Mouse (Mus musculus) neural tube, embryonic 13.5 days (tissue): Measurements from ENCODE around the gene Mlec. TPM values are rescaled to one million over a fixed set of nuclear protein-coding genes. Genes with fewer than 3 reads are reported as not detected.

Experiments used
- ATAC-seq: fragments of 200-750 bp; cut with Nextera tagmentation; 2 replicates; pipeline ENCODE4 v1.8.0; 2017; ENCODE audit warnings: low read depth, mild to moderate bottlenecking, moderate TSS enrichment, moderate library complexity
- H3K27ac ChIP-seq: fragments of 300-500 bp; sonication (generic); replicated peaks from 2 replicates; pipeline ENCODE4 v1.5.1; 2015; ENCODE audit warnings: moderate library complexity, mild to moderate bottlenecking, inconsistent platforms
- H3K27me3 ChIP-seq: fragments of 300-500 bp; sonication (generic); 2 replicates; pipeline ENCODE4 v1.6.1; 2015; ENCODE audit warnings: mild to moderate bottlenecking, inconsistent platforms
- H3K36me3 ChIP-seq: fragments of 300-500 bp; sonication (generic); 2 replicates; pipeline ENCODE4 v1.6.1; 2015; ENCODE audit warnings: mild to moderate bottlenecking, inconsistent platforms
- H3K4me1 ChIP-seq: fragments of 300-500 bp; sonication (generic); replicated peaks from 2 replicates; pipeline ENCODE4 v1.6.1; 2015; ENCODE audit warnings: inconsistent platforms
- H3K4me2 ChIP-seq: fragments of 300-500 bp; sonication (generic); 2 replicates; pipeline ENCODE4 v1.6.1; 2015; ENCODE audit warnings: inconsistent platforms, mild to moderate bottlenecking, moderate library complexity
- H3K4me3 ChIP-seq: fragments of 300-500 bp; sonication (generic); 2 replicates; pipeline ENCODE4 v1.5.1; 2015; ENCODE audit warnings: mild to moderate bottlenecking, inconsistent platforms
- H3K9ac ChIP-seq: fragments of 300-500 bp; sonication (generic); 2 replicates; pipeline ENCODE4 v1.6.1; 2015; ENCODE audit warnings: moderate library complexity, mild to moderate bottlenecking, inconsistent platforms
- H3K9me3 ChIP-seq: fragments of 300-500 bp; sonication (generic); 2 replicates; pipeline ENCODE4 v1.6.1; 2016; ENCODE audit warnings: inconsistent platforms
- WGBS: fragments of 180-500 bp; shearing (Covaris S2); methylation state at CpG from one replicate; pipeline ENCODE4 v1.1.7; 2015; 5-methylcytosine and 5-hydroxymethylcytosine counted together
- polyA plus RNA-seq: library from polyadenylated mRNA; unstranded; fragments of >200 nt; fragmentation: Nextera tagmentation; extraction: Ambion mirVana; gene quantifications from 2 replicates; pipeline ENCODE4 v1.2.1, GENCODE M21; 2015

Mlec gene
- polyA plus RNA-seq, 1 experiment from 2014 or later, result 33.5 TPM

GRCm38 (mm10) chr5:115146747-115147130 lies 11.2 kb downstream of the Mlec start:
- no peaks in the 10 kb centered on the region; the same call in 1 of the 2 replicates for H3K9me3 ChIP-seq
- H3K27me3 ChIP-seq, result no peaks in the 10 kb centered on the region
- H3K36me3 ChIP-seq, result peaks cover 79% of the 10 kb centered on the region
- H3K4me2 ChIP-seq, result no peak overlapping the region
- H3K9ac ChIP-seq, result no peak overlapping the region
- no peak for ATAC-seq
- H3K4me3 ChIP-seq, result no peak overlapping the region
- H3K27ac ChIP-seq, result no peak overlapping the region
- peaks cover 3% of the 10 kb centered on the region; the same call in 1 of the 2 replicates for H3K4me1 ChIP-seq

DNA sequence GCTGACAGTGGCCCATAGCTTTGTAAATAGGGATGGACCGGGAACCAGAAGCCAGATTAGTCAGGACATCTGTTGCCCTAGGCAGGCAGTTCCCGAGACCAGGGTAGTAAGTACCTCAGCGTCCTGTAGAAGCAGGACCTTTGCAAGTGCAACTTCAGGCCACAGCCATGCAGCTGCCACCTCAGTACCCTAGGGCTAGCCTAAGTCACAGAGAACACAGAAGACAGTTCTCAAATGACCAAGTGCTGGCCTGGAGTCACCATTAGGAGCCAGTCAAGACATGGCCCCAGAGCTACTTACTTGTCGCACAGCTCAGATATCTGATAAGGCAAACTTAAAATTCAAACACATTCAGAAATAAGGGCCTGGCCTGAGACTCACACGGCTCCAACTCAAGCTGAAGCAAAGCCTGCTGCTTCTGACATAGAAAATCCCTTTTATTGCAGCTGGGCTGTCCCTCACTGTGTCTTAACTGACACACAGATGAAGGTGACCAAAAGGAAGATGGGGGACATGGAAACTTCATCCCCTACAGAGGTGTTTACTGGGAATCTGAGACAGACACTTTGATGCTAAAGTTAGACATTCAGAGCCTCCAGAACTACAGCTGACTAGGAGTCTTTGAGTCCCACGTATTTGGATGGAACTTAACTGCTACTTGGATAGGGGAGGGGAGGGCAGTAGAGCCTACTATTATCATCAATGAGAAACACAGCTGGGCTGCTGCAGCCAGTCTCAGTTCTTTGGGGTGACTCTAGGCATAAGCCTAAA lies 11.8 kb downstream of the Mlec start:
- Histone ChIP-seq H3K27ac (no peak overlapping the region), H3K4me2 (no peak overlapping the region), H3K36me3 (peaks cover 79% of the 10 kb centered on the region), H3K27me3 (no peaks in the 10 kb centered on the region), H3K9ac (no peak overlapping the region), H3K9me3 (no peaks in the 10 kb centered on the region; the same call in 1 of the 2 replicates), H3K4me3 (no peak overlapping the region), H3K4me1 (no peaks in the 10 kb centered on the region)
- 87% methylated on average over 6 of the region's 6 CpGs for WGBS
- no peak for ATAC-seq

DNA sequence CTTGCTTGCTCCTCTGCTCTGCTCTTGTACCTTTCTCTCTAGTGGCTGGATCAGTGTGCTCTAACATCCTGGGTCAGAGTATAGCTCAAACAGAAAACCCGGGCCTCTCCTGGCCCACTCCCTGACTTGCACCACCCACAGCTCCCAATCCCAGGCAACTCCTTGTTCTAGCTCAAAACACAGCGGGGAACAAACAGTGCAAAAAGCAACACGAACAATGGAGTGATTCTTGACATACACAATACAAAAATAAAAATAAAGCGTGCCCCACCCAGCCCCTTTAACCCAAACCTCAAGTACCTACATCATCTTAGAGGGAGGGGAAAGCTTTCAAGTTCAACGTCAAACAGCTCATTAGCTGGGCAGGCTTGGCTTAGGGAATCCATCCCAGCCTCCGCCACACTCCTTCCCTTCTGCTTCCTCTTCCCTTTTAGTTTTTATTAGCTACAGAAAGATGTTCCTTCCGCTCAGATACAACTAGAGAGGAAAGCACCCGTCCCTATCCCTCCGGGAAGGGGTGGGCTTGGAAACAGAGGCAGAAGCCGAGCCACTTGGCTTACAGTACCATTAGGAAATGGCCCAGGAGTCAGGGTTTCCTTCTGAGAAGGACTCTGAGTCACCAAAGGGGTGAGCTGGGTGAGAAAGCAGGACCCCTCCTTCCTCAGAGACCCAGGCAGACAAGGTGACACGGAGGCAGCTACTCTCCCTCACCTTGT lies 12.6 kb downstream of the Mlec start:
- Histone ChIP-seq H3K27ac (no peak overlapping the region), H3K9me3 (no peaks in the 10 kb centered on the region; the same call in 1 of the 2 replicates), H3K27me3 (no peaks in the 10 kb centered on the region), H3K9ac (no peak overlapping the region), H3K36me3 (peaks cover 72% of the 10 kb centered on the region), H3K4me3 (no peak overlapping the region), H3K4me1 (no peaks in the 10 kb centered on the region), H3K4me2 (no peak overlapping the region)
- 78% methylated on average over 11 of the region's 11 CpGs for WGBS
- no peak for ATAC-seq

- Histone ChIP-seq H3K27me3 (no peaks in the 10 kb centered on the region), H3K9ac (no peak overlapping the region), H3K4me1 (no peaks in the 10 kb centered on the region), H3K4me3 (no peak overlapping the region), H3K9me3 (no peaks in the 10 kb centered on the region; the same call in 1 of the 2 replicates), H3K4me2 (no peak overlapping the region), H3K36me3 (peaks cover 62% of the 10 kb centered on the region), H3K27ac (no peak overlapping the region)
- 79% methylated on average over 6 of the region's 6 CpGs for WGBS
- ATAC-seq, result no peak
Observed at GRCm38 (mm10) chr5:115144471-115144870, 13.5 kb downstream of the Mlec start.

- H3K36me3 ChIP-seq, result peaks cover 54% of the 10 kb centered on the region
Observed at GRCm38 (mm10) chr5:115143552-115143951, 14.4 kb downstream of the Mlec start.

DNA sequence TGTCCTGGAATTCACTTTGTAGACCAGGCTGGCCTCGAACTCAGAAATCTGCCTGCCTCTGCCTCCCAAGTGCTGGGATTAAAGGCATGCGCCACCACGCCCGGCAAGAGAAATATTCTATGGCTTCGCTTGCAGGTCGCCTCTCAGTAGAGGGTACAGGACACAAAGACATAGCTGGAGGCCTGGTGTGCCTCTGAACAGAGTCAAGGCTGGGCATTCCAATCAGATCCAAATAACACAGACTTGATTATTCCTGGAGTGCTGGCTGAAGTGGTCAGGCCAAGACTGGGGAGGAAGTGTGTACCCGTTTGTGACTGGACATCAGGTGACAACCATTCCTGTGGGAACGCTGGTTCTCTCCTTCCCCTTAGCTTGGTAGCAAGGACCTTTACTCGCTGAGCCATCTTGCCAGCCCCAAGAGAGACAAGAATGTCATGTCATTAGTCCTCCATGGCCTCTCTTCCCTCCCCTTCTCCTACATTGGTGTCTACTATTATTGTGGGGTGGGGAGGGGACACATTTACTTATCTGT lies 15.7 kb downstream of the Mlec start:
- Histone ChIP-seq H3K27me3 (no peaks in the 10 kb centered on the region), H3K4me2 (no peak overlapping the region), H3K4me1 (no peaks in the 10 kb centered on the region), H3K27ac (no peak overlapping the region), H3K4me3 (no peak overlapping the region), H3K36me3 (peaks cover 41% of the 10 kb centered on the region), H3K9me3 (no peaks in the 10 kb centered on the region), H3K9ac (no peak overlapping the region)
- WGBS, result 86% methylated on average over 9 of the region's 9 CpGs
- no peak for ATAC-seq

More at GRCm38 (mm10) chr5:115143552-115143951, 14.4 kb downstream of the Mlec start:
- 85% methylated on average over 10 of the region's 10 CpGs for WGBS
- Histone ChIP-seq H3K4me2 (no peak overlapping the region), H3K9ac (no peak overlapping the region; the same call in 1 of the 2 replicates), H3K27me3 (no peaks in the 10 kb centered on the region), H3K4me1 (no peaks in the 10 kb centered on the region), H3K4me3 (no peak overlapping the region), H3K9me3 (no peaks in the 10 kb centered on the region), H3K27ac (no peak overlapping the region)
- ATAC-seq, result no peak

- Histone ChIP-seq H3K9ac (no peak overlapping the region), H3K4me3 (no peak overlapping the region), H3K9me3 (no peaks in the 10 kb centered on the region), H3K4me2 (no peak overlapping the region), H3K36me3 (peaks cover 26% of the 10 kb centered on the region), H3K27me3 (no peaks in the 10 kb centered on the region), H3K4me1 (no peaks in the 10 kb centered on the region), H3K27ac (no peak overlapping the region)
- WGBS, result 77% methylated on average over 3 of the region's 3 CpGs
- ATAC-seq, result no peak
Observed at GRCm38 (mm10) chr5:115140726-115141125, 17.3 kb downstream of the Mlec start.

DNA sequence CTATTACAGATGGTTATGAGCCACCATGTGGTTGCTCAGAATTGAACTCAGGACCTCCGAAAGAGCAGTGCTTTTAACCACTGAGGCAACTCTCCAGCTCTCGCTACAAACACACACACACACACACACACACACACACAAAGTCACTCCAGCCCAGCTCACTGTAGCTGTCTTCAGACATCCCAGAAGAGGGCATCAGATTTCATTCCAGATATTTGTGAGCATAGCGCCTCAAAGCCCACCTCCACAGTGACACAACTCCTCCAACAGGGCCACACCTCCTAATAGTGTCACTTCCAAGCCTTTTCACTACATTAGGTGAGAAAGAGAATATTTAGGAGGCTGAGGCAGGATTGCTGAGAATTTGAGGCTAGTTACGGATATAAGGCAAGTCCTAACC lies 18.9 kb downstream of the Mlec start:
- 66% methylated on average over 4 of the region's 4 CpGs for WGBS
- Histone ChIP-seq H3K27ac (no peak overlapping the region), H3K4me3 (no peak overlapping the region), H3K9ac (no peak overlapping the region), H3K36me3 (peaks cover 11% of the 10 kb centered on the region; the same call in 1 of the 2 replicates), H3K27me3 (no peaks in the 10 kb centered on the region), H3K4me1 (peaks cover 2% of the 10 kb centered on the region), H3K4me2 (no peak overlapping the region), H3K9me3 (no peaks in the 10 kb centered on the region)
- no peak for ATAC-seq

- Histone ChIP-seq H3K9ac (peak within 1 kb of the TSS; percentile 94), H3K4me1 (peaks cover 23% of the 10 kb centered on the region), H3K36me3 (peaks cover 9% of the 10 kb centered on the region), H3K9me3 (no peaks in the 10 kb centered on the region), H3K4me2 (peak within 1 kb of the TSS; percentile 89), H3K27me3 (no peaks in the 10 kb centered on the region), H3K27ac (peak within 1 kb of the TSS; percentile 59; the same call in 1 of the 2 replicates), H3K4me3 (peak within 1 kb of the TSS; percentile 88)
- ATAC-seq, result peak; percentile 94
- under 1% methylated on average over 67 of the region's 81 CpGs for WGBS
Observed at GRCm38 (mm10) chr5:115134234-115135165, 23.5 kb downstream of the Mlec start, which contains the start of gene Unc119b. Gene Unc119b, minus strand, starts transcription at chr5:115134975.

GRCm38 (mm10) chr5:115133358-115134066 lies 24.5 kb downstream of the Mlec start:
- 57% methylated on average over 6 of the region's 6 CpGs for WGBS
- Histone ChIP-seq H3K9me3 (no peaks in the 10 kb centered on the region), H3K4me3 (peak overlapping the region; percentile 88), H3K9ac (peak overlapping the region; percentile 94), H3K4me2 (peak overlapping the region; percentile 89), H3K4me1 (peaks cover 23% of the 10 kb centered on the region), H3K36me3 (peaks cover 19% of the 10 kb centered on the region), H3K27ac (no peak overlapping the region), H3K27me3 (no peaks in the 10 kb centered on the region)
- no peak for ATAC-seq

DNA sequence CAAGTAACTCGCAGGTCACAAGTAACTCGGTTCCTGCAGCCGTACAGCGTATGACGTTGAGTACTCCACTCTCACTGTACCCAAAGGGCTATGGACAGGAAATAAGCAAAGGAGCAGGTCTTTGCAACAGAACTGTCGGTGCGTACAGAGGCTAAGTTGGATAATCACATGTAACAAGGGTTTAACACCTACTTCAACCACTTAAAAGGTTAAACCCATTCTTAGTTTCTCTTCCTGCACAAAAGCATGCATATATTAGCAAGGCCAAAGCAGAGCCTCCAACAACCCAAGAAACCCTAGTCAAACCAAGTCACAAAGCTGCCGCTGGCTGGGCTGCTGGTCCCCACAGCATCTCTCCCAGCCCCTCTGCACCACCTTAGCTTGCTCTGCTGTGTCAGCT lies 25.5 kb downstream of the Mlec start:
- Histone ChIP-seq H3K4me2 (peak overlapping the region; percentile 89), H3K9me3 (no peaks in the 10 kb centered on the region), H3K27ac (no peak overlapping the region), H3K27me3 (no peaks in the 10 kb centered on the region), H3K36me3 (peaks cover 30% of the 10 kb centered on the region), H3K4me1 (peaks cover 23% of the 10 kb centered on the region), H3K4me3 (0 out of 2 replicates have a peak overlapping the region, but pooled peaks have one; percentile 88), H3K9ac (peak overlapping the region; percentile 94)
- no peak for ATAC-seq
- WGBS, result 92% methylated on average over 8 of the region's 8 CpGs
